Mouse (Mus musculus): Measurements from ENCODE around the gene H2afv. TPM values are rescaled to one million over a fixed set of nuclear protein-coding genes. Genes with fewer than 3 reads are reported as not detected.

The H2afv gene
- polyA plus RNA-seq, 1 experiment from 2014 or later: 428 TPM

Small RNA genes within 50 kb of the gene (microRNA-seq; reads per million reads assigned to microRNA genes)
- gene Gm22123 (ENCODE audit: borderline number of aligned reads) (not detected), gene Mir7651 (ENCODE audit: borderline number of aligned reads) (not detected)

Other genes starting within 250 kb of the H2afv start
- gene A730071L15Rik, start 244.4 kb downstream of the H2afv start, polyA plus RNA-seq (2014; fragmentation: Nextera tagmentation; extraction: Ambion mirVana): 0.26 and 0.33 TPM in 2 replicates
- gene Nudcd3, start 244.0 kb downstream of the H2afv start, polyA plus RNA-seq (2014; fragmentation: Nextera tagmentation; extraction: Ambion mirVana): 31.5 and 36.0 TPM in 2 replicates
- 0.04 TPM in 1 of 2 replicates, not detected in the other for gene Npc1l1, start 214.3 kb downstream of the H2afv start, polyA plus RNA-seq (2014; fragmentation: Nextera tagmentation; extraction: Ambion mirVana)
- gene Ddx56, start 176.7 kb downstream of the H2afv start, polyA plus RNA-seq (2014; fragmentation: Nextera tagmentation; extraction: Ambion mirVana): 79.6 and 89.9 TPM in 2 replicates
- gene Tmed4, start 169.6 kb downstream of the H2afv start, polyA plus RNA-seq (2014; fragmentation: Nextera tagmentation; extraction: Ambion mirVana): 109 and 117 TPM in 2 replicates
- 92.5 and 93.8 TPM in 2 replicates for gene Ogdh, start 152.8 kb downstream of the H2afv start, polyA plus RNA-seq (2014; fragmentation: Nextera tagmentation; extraction: Ambion mirVana)
- 11.2 and 12.4 TPM in 2 replicates for gene Zmiz2, start 55.4 kb downstream of the H2afv start, polyA plus RNA-seq (2014; fragmentation: Nextera tagmentation; extraction: Ambion mirVana)
- 4,672 and 4,857 TPM in 2 replicates for gene Ppia, start 29.0 kb downstream of the H2afv start, polyA plus RNA-seq (2014; fragmentation: Nextera tagmentation; extraction: Ambion mirVana)
- gene Purb, start 31.5 kb upstream of the H2afv start, polyA plus RNA-seq (2014; fragmentation: Nextera tagmentation; extraction: Ambion mirVana): 28.8 and 29.2 TPM in 2 replicates
- 2.1 and 2.4 TPM in 2 replicates for gene Myo1g, start 76.5 kb upstream of the H2afv start, polyA plus RNA-seq (2014; fragmentation: Nextera tagmentation; extraction: Ambion mirVana)
- gene Ccm2, start 102.4 kb upstream of the H2afv start, polyA plus RNA-seq (2014; fragmentation: Nextera tagmentation; extraction: Ambion mirVana): 93.5 and 93.7 TPM in 2 replicates
- gene Nacad, start 161.6 kb upstream of the H2afv start, polyA plus RNA-seq (2014; fragmentation: Nextera tagmentation; extraction: Ambion mirVana): 7.0 and 8.5 TPM in 2 replicates
- 33.7 and 35.7 TPM in 2 replicates for gene Tbrg4, start 181.6 kb upstream of the H2afv start, polyA plus RNA-seq (2014; fragmentation: Nextera tagmentation; extraction: Ambion mirVana)
- gene Wap, start 194.2 kb upstream of the H2afv start, polyA plus RNA-seq (2014; fragmentation: Nextera tagmentation; extraction: Ambion mirVana): not detected in 2 replicates
- 12.2 and 15.1 TPM in 2 replicates for gene Ramp3, start 214.1 kb upstream of the H2afv start, polyA plus RNA-seq (2014; fragmentation: Nextera tagmentation; extraction: Ambion mirVana)